In the genomic region with DNA sequence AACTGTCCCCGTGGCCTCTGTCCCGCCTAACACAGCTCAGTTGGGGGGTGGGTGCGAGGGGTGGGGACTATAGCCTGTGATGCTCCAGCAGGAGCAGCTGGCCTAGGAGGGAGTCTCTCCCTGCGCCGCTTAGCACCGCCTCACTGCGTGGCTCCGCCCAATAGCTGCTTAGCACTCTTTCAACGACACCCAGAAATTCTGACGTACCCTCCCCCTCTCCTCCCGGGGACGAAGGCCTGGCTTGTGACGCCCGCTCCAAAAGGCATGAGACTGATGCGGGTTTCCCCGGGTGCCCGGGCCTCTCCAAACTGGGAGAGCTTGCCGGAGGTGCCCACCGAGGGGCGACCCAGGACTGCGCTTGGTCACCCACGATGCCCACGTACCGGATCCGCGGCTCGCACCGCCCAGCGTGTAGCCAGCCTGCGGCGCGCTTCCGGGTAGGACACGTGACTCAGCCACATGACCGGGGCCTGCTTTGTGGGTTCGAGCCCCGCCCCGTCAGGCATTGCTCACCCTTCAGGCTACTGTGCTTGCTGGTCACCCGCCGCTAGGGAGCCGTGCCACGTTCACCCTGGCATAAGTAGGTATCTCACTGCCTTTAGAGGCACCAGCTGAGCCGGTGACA, we compare ENCODE assay signal across 8 mouse cellular contexts. TPM values are rescaled to one million over a fixed set of nuclear protein-coding genes. Genes with fewer than 3 reads are reported as not detected.
A peak's percentile ranks its signal among the peaks of the same experiment; 100 is the strongest.
DNase-seq lines count a peak whose midpoint lies in the region; ATAC-seq and TF ChIP-seq lines count a peak whose summit lies in the region.

A gene (minus strand): TSS at position 448 of the 625 bp plus-strand sequence.

- peak; percentile 99 for ATAC-seq in forebrain, embryonic 16.5 days
- ATAC-seq in lung, embryonic 14.5 days (ENCODE audit: insufficient read depth), result peak; percentile 99

- peak; percentile 86 for DNase-seq in ES-E14 (ENCODE audit: low read depth, low spot score)
- DNase-seq in cerebellum, adult 11-12 months, result peak; percentile 89
- peak; percentile 80 to 88 for DNase-seq in heart, postnatal 36 days
- peak; percentile 85 to 92 for DNase-seq in layer of hippocampus, adult 2 months (ENCODE audit: low spot score in 2 of 2)
- DNase-seq in lung, embryonic 14.5 days, result peak; percentile 98
- peak; percentile 91 for DNase-seq in thymus, adult 2 months

- 0 out of 2 replicates have a peak, but pooled peaks have one; percentile 32 for TF ChIP-seq POLR2A in olfactory bulb, adult 2 months (IDR thresholded peaks at IDR 0.05; ENCODE audit: insufficient read depth, low read depth, low read length)
- peak; percentile 61 for TF ChIP-seq POLR2A in thymus, adult 2 months (IDR thresholded peaks at IDR 0.05; ENCODE audit: control insufficient read depth, extremely low read depth, insufficient read depth, low read length, poor library complexity)

- H3K9me3 ChIP-seq in ES-E14 (ENCODE audit: control insufficient read depth, insufficient read depth, low read depth, low read length), result no peaks in the 10 kb centered on the region
- no peaks in the 10 kb centered on the region for H3K9me3 ChIP-seq in forebrain, embryonic 16.5 days (ENCODE audit: control insufficient read depth, low read length)
- H3K9me3 ChIP-seq in lung, embryonic 14.5 days (ENCODE audit: low read depth, low read length), result no peaks in the 10 kb centered on the region

- in situ Hi-C loops in ES-E14 (cut with MboI; ENCODE audit: low sequenced_read_pairs in 2 of 2, unreplicated experiment in 2 of 2), result no loop called here

- under 1% methylated on average over 43 of the region's 43 CpGs for WGBS in forebrain, embryonic 16.5 days
- under 1% methylated on average over 43 of the region's 43 CpGs for WGBS in lung, embryonic 14.5 days
- under 1% methylated on average over 43 of the region's 43 CpGs for WGBS in olfactory bulb, adult 2 months
- under 1% methylated on average over 43 of the region's 43 CpGs for WGBS in thymus, adult 2 months

- H3K4me2 ChIP-seq in forebrain, embryonic 16.5 days (ENCODE audit: low read length), result peak within 1 kb of the TSS; percentile 75
- peak within 1 kb of the TSS; percentile 74 for H3K4me2 ChIP-seq in lung, embryonic 14.5 days

- H3K4me3 ChIP-seq in ES-E14 (ENCODE audit: insufficient read depth in 1 of 2, low read depth in 1 of 2, low read length in 2 of 2, poor library complexity in 1 of 2, severe bottlenecking in 1 of 2), result peak within 1 kb of the TSS; percentile 72 to 97
- peak within 1 kb of the TSS; percentile 71 for H3K4me3 ChIP-seq in forebrain, embryonic 16.5 days (replicated peaks; ENCODE audit: low read length)
- peak within 1 kb of the TSS; percentile 74 for H3K4me3 ChIP-seq in layer of hippocampus, adult 2 months
- H3K4me3 ChIP-seq in lung, embryonic 14.5 days (ENCODE audit: low read depth, low read length), result peak within 1 kb of the TSS; percentile 65
- peak within 1 kb of the TSS; percentile 76 for H3K4me3 ChIP-seq in olfactory bulb, adult 2 months (ENCODE audit: insufficient read depth, low read depth, low read length)
- H3K4me3 ChIP-seq in thymus, adult 2 months (ENCODE audit: control insufficient read depth, insufficient read depth, low read length), result peak within 1 kb of the TSS; percentile 77

- H3K9ac ChIP-seq in ES-E14 (ENCODE audit: insufficient read depth, low read depth, low read length, poor library complexity, severe bottlenecking), result peak within 1 kb of the TSS; percentile 88
- H3K9ac ChIP-seq in forebrain, embryonic 16.5 days (replicated peaks; ENCODE audit: low read depth, low read length), result peak within 1 kb of the TSS; percentile 81
- peak within 1 kb of the TSS; percentile 71 for H3K9ac ChIP-seq in lung, embryonic 14.5 days

- peak; percentile 56 for TF ChIP-seq CTCF in layer of hippocampus, adult 2 months (conservative IDR thresholded peaks at IDR 0.05)
- no peak; the same call in 1 of the 2 replicates for TF ChIP-seq CTCF in lung, embryonic 14.5 days (IDR thresholded peaks at IDR 0.05; ENCODE audit: low read depth)
- TF ChIP-seq CTCF in olfactory bulb, adult 2 months (IDR thresholded peaks at IDR 0.05; ENCODE audit: insufficient read depth, low read depth, low read length), result no peak
- TF ChIP-seq CTCF in thymus, adult 2 months (IDR thresholded peaks at IDR 0.05; ENCODE audit: borderline replicate concordance, control insufficient read depth, extremely low read depth, insufficient read depth, low read length, poor library complexity), result peak; percentile 68; the same call in 1 of the 2 replicates

- intact Hi-C loops in heart, postnatal 36 days (cut with DNase I), result loop anchor here (2.0 kb wide), 1 partner anchor 27 kb away; a partner anchor contains a TSS

- no peaks in the 10 kb centered on the region for H3K27me3 ChIP-seq in forebrain, embryonic 16.5 days (replicated peaks; ENCODE audit: control insufficient read depth, insufficient read depth, low read length)
- no peaks in the 10 kb centered on the region for H3K27me3 ChIP-seq in lung, embryonic 14.5 days (ENCODE audit: insufficient read depth, low read length)
- H3K27me3 ChIP-seq in thymus, adult 2 months (ENCODE audit: control insufficient read depth, insufficient read depth, low read length), result no peaks in the 10 kb centered on the region

- H3K36me3 ChIP-seq in ES-E14 (ENCODE audit: control insufficient read depth, insufficient read depth, low read length, poor library complexity, severe bottlenecking), result no peaks in the 10 kb centered on the region
- no peaks in the 10 kb centered on the region for H3K36me3 ChIP-seq in forebrain, embryonic 16.5 days (ENCODE audit: control insufficient read depth, insufficient read depth)
- no peaks in the 10 kb centered on the region for H3K36me3 ChIP-seq in lung, embryonic 14.5 days (ENCODE audit: insufficient read depth)
- no peaks in the 10 kb centered on the region for H3K36me3 ChIP-seq in thymus, adult 2 months (ENCODE audit: control insufficient read depth, insufficient read depth, low read length)

- H3K4me1 ChIP-seq in ES-E14 (ENCODE audit: control insufficient read depth in 2 of 2, insufficient read depth in 2 of 2, low read length in 2 of 2, poor library complexity in 1 of 2), result peaks cover 0 to 6% of the 10 kb centered on the region in 2 experiments; a peak in 2 of 4 replicates
- peaks cover 8% of the 10 kb centered on the region for H3K4me1 ChIP-seq in forebrain, embryonic 16.5 days (replicated peaks; ENCODE audit: control insufficient read depth, insufficient read depth, low read length)
- H3K4me1 ChIP-seq in lung, embryonic 14.5 days (ENCODE audit: insufficient read depth), result peaks cover 5% of the 10 kb centered on the region; the same call in 1 of the 2 replicates
- peaks cover 12% of the 10 kb centered on the region for H3K4me1 ChIP-seq in olfactory bulb, adult 2 months (ENCODE audit: control insufficient read depth, insufficient read depth, low read length)
- H3K4me1 ChIP-seq in thymus, adult 2 months (replicated peaks; ENCODE audit: control insufficient read depth, insufficient read depth, low read length), result peaks cover 12% of the 10 kb centered on the region; the same call in 1 of the 2 replicates

- H3K27ac ChIP-seq in ES-E14 (ENCODE audit: insufficient read depth, low read depth, low read length, poor library complexity, severe bottlenecking), result no peak within 1 kb of the TSS
- H3K27ac ChIP-seq in forebrain, embryonic 16.5 days (ENCODE audit: low read length), result peak within 1 kb of the TSS; percentile 92
- H3K27ac ChIP-seq in layer of hippocampus, adult 2 months, result peak within 1 kb of the TSS; percentile 90
- peak within 1 kb of the TSS; percentile 88 for H3K27ac ChIP-seq in lung, embryonic 14.5 days (ENCODE audit: low read depth)
- H3K27ac ChIP-seq in olfactory bulb, adult 2 months (ENCODE audit: insufficient read depth, low read depth, low read length), result peak within 1 kb of the TSS; percentile 76
- peak within 1 kb of the TSS; percentile 44; the same call in 1 of the 2 replicates for H3K27ac ChIP-seq in thymus, adult 2 months (ENCODE audit: control insufficient read depth, insufficient read depth, low read length)

TF ChIP-seq in ES-E14, 5 proteins besides CTCF, POLR2A, EP300 and RAD21:
- peak; percentile 57; the same call in 1 of the 2 replicates for TF ChIP-seq HCFC1 (IDR thresholded peaks at IDR 0.05; ENCODE audit: borderline replicate concordance, insufficient read depth, low read length)
- TF ChIP-seq MAFK (IDR thresholded peaks at IDR 0.05; ENCODE audit: insufficient read depth, low read depth, low read length), result 0 out of 2 replicates have a peak, but pooled peaks have one; percentile 3
- TF ChIP-seq ZC3H11A (IDR thresholded peaks at IDR 0.05; ENCODE audit: borderline replicate concordance, low read depth, low read length), result no peak
- TF ChIP-seq CHD2 (IDR thresholded peaks at IDR 0.05; ENCODE audit: low read depth, low read length), result no peak
- no peak for TF ChIP-seq ZNF384 (IDR thresholded peaks at IDR 0.05; ENCODE audit: low read depth, low read length)

RNA-seq across cellular contexts. Expression of the gene that starts here (rescaled TPM):
- 13.1 and 17.3 TPM in 2 replicates for total RNA-seq in ES-E14 (2012; rRNA removed)
- 13.8 and 14.5 TPM in 2 replicates for polyA plus RNA-seq in forebrain, embryonic 16.5 days (2015; fragmentation: Nextera tagmentation; extraction: Ambion mirVana)
- 1 to 10 TPM; 1.0 to 1.8 TPM for total RNA-seq in heart, postnatal 36 days (2021)
- total RNA-seq in layer of hippocampus, adult 2 months (2021), result 10 to 100 TPM; 14.4 to 15.8 TPM
- polyA plus RNA-seq in lung, embryonic 14.5 days (2014; fragmentation: Nextera tagmentation; extraction: Ambion mirVana), result 13.7 and 14.8 TPM in 2 replicates
- polyA plus RNA-seq in olfactory bulb, adult 2 months (2012; ENCODE audit: insufficient read depth, insufficient read length, low replicate concordance, missing spikeins), result not detected in 2 replicates
- polyA plus RNA-seq in thymus, adult 2 months (2012; rRNA removed), result 46.2 and 49.5 TPM in 2 replicates

Comparison
In these comparisons a context has a peak if more than half of its experiments do, and no peak if none do; other contexts are left out.
1. CTCF ChIP-seq: peak in layer of hippocampus, adult 2 months (single experiment) and thymus, adult 2 months (single experiment); none in lung, embryonic 14.5 days (single experiment) and olfactory bulb, adult 2 months (single experiment).
2. Peak in every context shown above with its lines, with median percentiles within 50 percentile points of each other: DNase-seq, H3K4me3 ChIP-seq and H3K9ac ChIP-seq.